Comparison of ENCODE assay signal across 12 mouse cellular contexts in genomic region chr13:83872887-83873286, GRCm38 (mm10).
A peak's percentile ranks its signal among the peaks of the same experiment; 100 is the strongest.
DNase-seq lines count a peak whose midpoint lies in the region; ATAC-seq and TF ChIP-seq lines count a peak whose summit lies in the region.
"Had no signal": no experiment of that assay in that cellular context is flagged by ENCODE, and none has a peak within 500 bp of the region (broad histone marks: within the 10 kb centered on the region; RNA-seq: fewer than 3 reads in every experiment).

No protein-coding gene starts in this region.

- 6% methylated on average over 5 of the region's 5 CpGs for WGBS in forebrain, embryonic 11.5 days
- WGBS in neural tube, embryonic 15.5 days, result 10% methylated on average over 5 of the region's 5 CpGs
- 84% methylated on average over 5 of the region's 5 CpGs for WGBS in thymus, adult 2 months
- WGBS in limb, embryonic 10.5 days, result 47% methylated on average over 5 of the region's 5 CpGs

- H3K9me3 ChIP-seq in forebrain, embryonic 11.5 days (ENCODE audit: control insufficient read depth, low read length), result no peaks in the 10 kb centered on the region
- no peaks in the 10 kb centered on the region for H3K9me3 ChIP-seq in neural tube, embryonic 15.5 days (replicated peaks)
- no peaks in the 10 kb centered on the region for H3K9me3 ChIP-seq in limb, embryonic 10.5 days (replicated peaks)

- H3K27ac ChIP-seq in forebrain, embryonic 11.5 days (ENCODE audit: low read depth, low read length), result peak overlapping the region; percentile 66; the same call in 1 of the 2 replicates
- H3K27ac ChIP-seq in neural tube, embryonic 15.5 days (replicated peaks), result peak overlapping the region; percentile 74
- no peak overlapping the region for H3K27ac ChIP-seq in thymus, adult 2 months (ENCODE audit: control insufficient read depth, insufficient read depth, low read length)
- H3K27ac ChIP-seq in limb, embryonic 10.5 days, result no peak overlapping the region
- H3K27ac ChIP-seq: macrophage had no signal

- H3K4me1 ChIP-seq in forebrain, embryonic 11.5 days (replicated peaks; ENCODE audit: control insufficient read depth, insufficient read depth, low read length), result peaks cover 4% of the 10 kb centered on the region
- H3K4me1 ChIP-seq in neural tube, embryonic 15.5 days, result peaks cover 7% of the 10 kb centered on the region; the same call in 1 of the 2 replicates
- H3K4me1 ChIP-seq in thymus, adult 2 months (replicated peaks; ENCODE audit: control insufficient read depth, insufficient read depth, low read length), result no peaks in the 10 kb centered on the region
- H3K4me1 ChIP-seq in limb, embryonic 10.5 days, result no peaks in the 10 kb centered on the region

- no peak overlapping the region for H3K9ac ChIP-seq in forebrain, embryonic 11.5 days (ENCODE audit: low read length)
- H3K9ac ChIP-seq in neural tube, embryonic 15.5 days (replicated peaks), result no peak overlapping the region

- H3K27me3 ChIP-seq in forebrain, embryonic 11.5 days (ENCODE audit: control insufficient read depth, insufficient read depth, low read length), result no peaks in the 10 kb centered on the region
- H3K27me3 ChIP-seq in neural tube, embryonic 15.5 days (replicated peaks), result no peaks in the 10 kb centered on the region
- no peaks in the 10 kb centered on the region for H3K27me3 ChIP-seq in thymus, adult 2 months (ENCODE audit: control insufficient read depth, insufficient read depth, low read length)
- no peaks in the 10 kb centered on the region for H3K27me3 ChIP-seq in limb, embryonic 10.5 days (ENCODE audit: low read depth, poor library complexity, severe bottlenecking)
- H3K27me3 ChIP-seq: CH12.LX had no signal

- no peak overlapping the region for H3K4me3 ChIP-seq in forebrain, embryonic 11.5 days (ENCODE audit: low read depth, low read length)
- no peak overlapping the region for H3K4me3 ChIP-seq in neural tube, embryonic 15.5 days (replicated peaks)
- no peak overlapping the region for H3K4me3 ChIP-seq in thymus, adult 2 months (ENCODE audit: control insufficient read depth, insufficient read depth, low read length)
- no peak overlapping the region for H3K4me3 ChIP-seq in limb, embryonic 10.5 days

- peak; percentile 23 for DNase-seq in left cerebral cortex, adult 11 months (ENCODE audit: low spot score)
- DNase-seq in left cerebral cortex, adult 18-20 months (ENCODE audit: low spot score in 2 of 2), result no peak
- DNase-seq in forebrain, embryonic 11.5 days (ENCODE audit: low spot score), result peak; percentile 72
- DNase-seq in layer of hippocampus, adult 8-10 months (ENCODE audit: low spot score in 2 of 2), result peak; percentile 37 to 57
- no peak for DNase-seq in thymus, adult 2 months
- no peak for DNase-seq in limb, embryonic 10.5 days (ENCODE audit: low spot score)
- no peak for DNase-seq in c-Kit-positive CD71-positive TER-119-positive erythroid progenitor cells, embryonic 14.5 days (ENCODE audit: low spot score)
- DNase-seq: right cerebral cortex, postnatal 25 days; thymus, postnatal 14 days had no signal

- ATAC-seq in forebrain, embryonic 11.5 days (replicated peaks; ENCODE audit: low FRiP score), result peak; percentile 81
- peak; percentile 60; the same call in 1 of the 2 replicates for ATAC-seq in neural tube, embryonic 15.5 days (ENCODE audit: low FRiP score)

- no peak for TF ChIP-seq POLR2A in thymus, adult 2 months (IDR thresholded peaks at IDR 0.05; ENCODE audit: control insufficient read depth, extremely low read depth, insufficient read depth, low read length, poor library complexity)

- TF ChIP-seq CTCF in thymus, adult 2 months (IDR thresholded peaks at IDR 0.05; ENCODE audit: borderline replicate concordance, control insufficient read depth, extremely low read depth, insufficient read depth, low read length, poor library complexity), result no peak

- H3K4me2 ChIP-seq in forebrain, embryonic 11.5 days (ENCODE audit: low read depth, low read length, severe bottlenecking), result no peak overlapping the region
- no peak overlapping the region for H3K4me2 ChIP-seq in neural tube, embryonic 15.5 days

- H3K36me3 ChIP-seq in forebrain, embryonic 11.5 days (ENCODE audit: control insufficient read depth, insufficient read depth, low read length), result no peaks in the 10 kb centered on the region
- H3K36me3 ChIP-seq in neural tube, embryonic 15.5 days, result no peaks in the 10 kb centered on the region
- no peaks in the 10 kb centered on the region for H3K36me3 ChIP-seq in thymus, adult 2 months (ENCODE audit: control insufficient read depth, insufficient read depth, low read length)
- H3K36me3 ChIP-seq in limb, embryonic 10.5 days, result no peaks in the 10 kb centered on the region

Comparison
In these comparisons a context has a peak if more than half of its experiments do, and no peak if none do; other contexts are left out.
1. DNase-seq: peak in left cerebral cortex, adult 11 months (single experiment), forebrain, embryonic 11.5 days (single experiment) and layer of hippocampus, adult 8-10 months (2 of 2); none in left cerebral cortex, adult 18-20 months (0 of 2), thymus, adult 2 months (single experiment), limb, embryonic 10.5 days (single experiment) and c-Kit-positive CD71-positive TER-119-positive erythroid progenitor cells, embryonic 14.5 days (single experiment).
2. H3K27ac ChIP-seq: peak in forebrain, embryonic 11.5 days (single experiment) and neural tube, embryonic 15.5 days (single experiment); none in thymus, adult 2 months (single experiment) and limb, embryonic 10.5 days (single experiment).